Mouse (Mus musculus) lung, embryonic 14.5 days (tissue): ENCODE results near the gene Carnmt1. TPM values are rescaled to one million over a fixed set of nuclear protein-coding genes. Genes with fewer than 3 reads are reported as not detected.
A peak's percentile ranks its signal among the peaks of the same experiment; 100 is the strongest.
"Not testable (repeated sequence)": the region's sequence is repeated elsewhere in the genome, so short reads cannot be mapped to it uniquely, and the experiment has no call there.

Experiments
- ATAC-seq: fragments of 200-750 bp; cut with Nextera tagmentation; 2 replicates; pipeline ENCODE4 v1.8.0; 2017; ENCODE audit warnings: mild to moderate bottlenecking, moderate TSS enrichment, moderate library complexity; ENCODE audit not compliant: insufficient read depth
- DNase-seq: peaks from one replicate; pipeline ENCODE4 v3.0.0-alpha.2; 2015
- H3K27ac ChIP-seq: fragments of 300-500 bp; sonication (generic); 2 replicates; pipeline ENCODE4 v1.5.1; 2014; ENCODE audit warnings: low read depth, mild to moderate bottlenecking, moderate library complexity
- H3K27me3 ChIP-seq: fragments of 300-500 bp; sonication (generic); 2 replicates; pipeline ENCODE4 v1.6.1; 2014; ENCODE audit warnings: low read length, control low read depth; ENCODE audit not compliant: insufficient read depth
- H3K36me3 ChIP-seq: fragments of 300-500 bp; sonication (generic); 2 replicates; pipeline ENCODE4 v1.6.1; 2014; ENCODE audit warnings: control low read depth; ENCODE audit not compliant: insufficient read depth
- H3K4me1 ChIP-seq: fragments of 300-500 bp; sonication (generic); 2 replicates; pipeline ENCODE4 v1.6.1; 2014; ENCODE audit warnings: antibody characterized with exemption, control low read depth; ENCODE audit not compliant: insufficient read depth
- H3K4me2 ChIP-seq: fragments of 300-500 bp; sonication (generic); 2 replicates; pipeline ENCODE4 v1.6.1; 2014; ENCODE audit warnings: mild to moderate bottlenecking
- H3K4me3 ChIP-seq: fragments of 300-500 bp; sonication (generic); 2 replicates; pipeline ENCODE4 v1.5.1; 2014; ENCODE audit warnings: low read depth, low read length
- H3K9ac ChIP-seq: fragments of 300-500 bp; sonication (generic); 2 replicates; pipeline ENCODE4 v1.6.1; 2014
- H3K9me3 ChIP-seq: fragments of 300-500 bp; sonication (generic); 2 replicates; pipeline ENCODE4 v1.6.1; 2016; ENCODE audit warnings: low read depth, low read length, control low read depth
- CTCF ChIP-seq: IDR thresholded peaks from 2 replicates; pipeline ENCODE4 v1.5.1; 2016; ENCODE audit warnings: antibody characterized with exemption, low read depth
- WGBS: fragments of 180-500 bp; shearing (Covaris S2); extraction: QIAGEN DNeasy Blood & Tissue Kit; methylation state at CpG from one replicate; pipeline ENCODE4 v1.1.7; 2014; 5-methylcytosine and 5-hydroxymethylcytosine counted together
- polyA plus RNA-seq: library from polyadenylated mRNA; unstranded; fragments of >200 nt; fragmentation: Nextera tagmentation; extraction: Ambion mirVana; gene quantifications from 2 replicates; pipeline ENCODE4 v1.2.1, GENCODE M21; 2014

Carnmt1 gene
- polyA plus RNA-seq, 1 experiment from 2014 or later, result 37.8 TPM

DNA sequence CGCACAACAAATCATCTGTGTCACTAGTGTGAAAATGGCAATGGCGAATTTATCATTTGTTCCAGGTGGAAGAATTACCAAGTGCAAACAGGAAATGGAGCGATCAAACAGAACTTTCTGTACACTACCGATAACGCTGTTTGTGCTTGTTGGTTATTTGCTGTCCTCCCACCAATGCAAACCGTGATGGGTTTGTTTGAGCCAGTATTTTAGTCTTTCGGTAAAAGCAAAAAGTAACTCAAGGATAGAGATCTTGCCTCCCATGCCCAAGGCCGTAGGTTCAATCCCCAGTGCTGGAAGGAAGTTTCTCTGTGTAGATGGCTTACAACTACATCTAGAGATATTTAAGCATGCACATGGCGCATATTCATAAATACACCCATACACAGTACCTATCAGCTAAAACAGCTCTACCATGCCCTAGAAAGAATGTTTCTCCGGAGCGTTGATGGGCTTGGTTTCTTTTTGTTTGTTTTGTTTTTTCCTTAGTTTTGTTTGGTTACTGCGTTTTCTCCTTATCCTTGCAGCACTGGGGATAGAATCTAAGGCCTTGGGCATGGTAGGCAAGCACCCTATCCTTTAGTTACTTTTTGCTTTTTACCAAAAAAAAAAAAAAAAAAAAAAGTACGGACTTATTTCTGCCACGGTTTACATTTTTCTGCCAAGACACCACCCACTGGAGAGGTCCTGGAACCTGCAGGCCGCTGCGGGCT lies 41.7 kb downstream of the Carnmt1 start:
- H3K4me3 ChIP-seq, result peak overlapping the region; percentile 87
- peak overlapping the region; percentile 97 for H3K27ac ChIP-seq
- H3K27me3 ChIP-seq, result no peaks in the 10 kb centered on the region
- H3K9me3 ChIP-seq, result no peaks in the 10 kb centered on the region
- 53% methylated on average over 16 of the region's 16 CpGs for WGBS
- H3K9ac ChIP-seq, result peak overlapping the region; percentile 72
- H3K36me3 ChIP-seq, result 0 out of 2 replicates have a peak, but pooled peaks cover 3% of the 10 kb centered on the region
- ATAC-seq (no peak), DNase-seq (peak; percentile 26)
- H3K4me1 ChIP-seq, result 0 out of 2 replicates have a peak, but pooled peaks cover 6% of the 10 kb centered on the region
- TF ChIP-seq CTCF, result no peak
- H3K4me2 ChIP-seq, result peak overlapping the region; percentile 62

GRCm38 (mm10) chr19:18712866-18713300 lies 42.3 kb downstream of the Carnmt1 start, which contains the start of gene D030056L22Rik:
TSS of gene D030056L22Rik (plus strand) at chr19:18713193.
- H3K36me3 ChIP-seq, result peaks cover 2% of the 10 kb centered on the region
- peak within 1 kb of the TSS; percentile 76 for H3K4me2 ChIP-seq
- H3K9ac ChIP-seq, result peak within 1 kb of the TSS; percentile 90
- H3K4me3 ChIP-seq, result peak within 1 kb of the TSS; percentile 87
- no peaks in the 10 kb centered on the region for H3K27me3 ChIP-seq
- DNase-seq, result peak; percentile 99
- H3K27ac ChIP-seq, result peak within 1 kb of the TSS; percentile 97
- ATAC-seq, result peak; percentile 97
- TF ChIP-seq CTCF, result peak; percentile 79
- 0 out of 2 replicates have a peak, but pooled peaks cover 6% of the 10 kb centered on the region for H3K4me1 ChIP-seq
- H3K9me3 ChIP-seq, result no peaks in the 10 kb centered on the region
- 0% methylated on average over 49 of the region's 49 CpGs for WGBS

GRCm38 (mm10) chr19:18713357-18713756 lies 42.8 kb downstream of the Carnmt1 start:
- H3K4me1 ChIP-seq, H3K36me3 ChIP-seq, H3K27me3 ChIP-seq, H3K9me3 ChIP-seq: not testable (repeated sequence)
- WGBS, result under 1% methylated on average over 39 of the region's 46 CpGs
- ATAC-seq (peak; percentile 71), DNase-seq (peak; percentile 61)
- Histone ChIP-seq H3K27ac (peak overlapping the region; percentile 97), H3K9ac (peak overlapping the region; percentile 90), H3K4me3 (peak overlapping the region; percentile 87), H3K4me2 (peak overlapping the region; percentile 76)
- peak; percentile 11; the same call in 1 of the 2 replicates for TF ChIP-seq CTCF

DNA sequence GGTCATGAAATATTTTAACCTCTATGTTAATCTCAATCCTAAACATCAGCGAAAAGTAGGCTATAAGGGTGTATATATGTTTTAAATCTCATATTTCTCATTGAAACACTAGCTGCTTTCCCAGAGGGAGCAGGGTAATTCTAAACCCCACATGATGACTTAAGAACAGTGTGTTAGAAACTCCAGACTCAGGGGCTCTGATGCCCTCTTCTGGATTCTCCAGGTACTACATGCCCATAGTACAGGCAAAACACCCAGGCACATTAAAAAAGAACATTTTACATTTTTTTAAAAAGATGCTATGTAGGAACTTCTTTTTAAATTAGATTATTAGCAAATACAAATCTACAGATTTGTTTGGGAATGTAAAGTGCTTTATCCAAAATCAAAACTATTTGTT lies 45.8 kb downstream of the Carnmt1 start:
- no peak overlapping the region for H3K27ac ChIP-seq
- H3K27me3 ChIP-seq, result no peaks in the 10 kb centered on the region
- H3K4me2 ChIP-seq, result no peak overlapping the region
- no peaks in the 10 kb centered on the region for H3K9me3 ChIP-seq
- H3K4me1 ChIP-seq, result 0 out of 2 replicates have a peak, but pooled peaks cover 6% of the 10 kb centered on the region
- H3K4me3 ChIP-seq, result no peak overlapping the region
- ATAC-seq (no peak), DNase-seq (peak; percentile 92)
- H3K36me3 ChIP-seq, result peaks cover 18% of the 10 kb centered on the region
- H3K9ac ChIP-seq, result no peak overlapping the region
- 22% methylated on average over 1 of the region's 1 CpGs for WGBS
- peak; percentile 79 for TF ChIP-seq CTCF

DNA sequence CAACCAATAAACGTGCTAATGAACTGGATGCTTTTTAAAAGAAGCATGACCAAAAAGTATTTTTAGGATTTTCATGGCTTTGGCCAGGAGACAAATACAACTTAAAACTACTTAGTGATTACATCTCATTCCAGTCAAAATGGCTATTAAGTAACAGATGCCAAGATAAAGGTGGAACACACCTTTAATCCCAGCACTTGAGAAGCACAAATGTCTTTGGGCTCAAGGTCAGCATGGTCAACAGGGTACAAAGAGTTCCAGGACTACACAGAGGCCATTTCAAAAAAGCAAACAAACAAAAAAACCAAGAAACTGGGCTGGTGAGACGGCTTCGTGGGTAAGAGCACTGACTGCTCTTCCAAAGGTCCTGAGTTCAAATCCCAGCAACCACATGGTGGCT lies 49.8 kb downstream of the Carnmt1 start:
- TF ChIP-seq CTCF, result no peak

DNA sequence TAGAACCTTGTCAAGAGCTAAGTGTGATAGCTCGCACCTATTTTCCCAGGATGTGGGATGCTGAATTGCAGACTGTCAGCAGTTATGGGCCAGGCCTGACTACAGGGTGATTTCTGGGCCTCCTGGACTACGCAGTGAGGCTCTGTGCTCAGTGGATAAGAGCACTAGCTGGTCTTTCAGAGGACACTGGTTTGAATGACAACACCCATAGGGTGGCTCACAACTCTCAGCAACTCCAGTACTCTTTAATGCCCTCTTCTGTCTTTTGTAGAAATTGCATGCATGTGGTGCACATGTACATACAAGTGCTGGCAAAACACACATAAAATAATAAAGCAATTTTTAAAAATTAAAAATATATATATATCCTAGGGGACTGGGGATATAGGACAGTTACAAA lies 54.6 kb downstream of the Carnmt1 start:
- 88% methylated on average over 2 of the region's 2 CpGs for WGBS

More for the DNA sequence above, 49.8 kb downstream of the Carnmt1 start:
- 78% methylated on average over 3 of the region's 3 CpGs for whole genome bisulfite sequencing
- Histone ChIP-seq H3K27ac (no peak overlapping the region), H3K4me2 (no peak overlapping the region), H3K4me1 (no peaks in the 10 kb centered on the region), H3K4me3 (no peak overlapping the region), H3K27me3 (no peaks in the 10 kb centered on the region), H3K36me3 (peaks cover 18% of the 10 kb centered on the region), H3K9ac (no peak overlapping the region), H3K9me3 (no peaks in the 10 kb centered on the region)
- ATAC-seq, result no peak
- no peak for DNase-seq

GRCm38 (mm10) chr19:18730255-18730654 lies 59.7 kb downstream of the Carnmt1 start:
- DNase-seq (no peak), ATAC-seq (no peak)
- TF ChIP-seq CTCF, result no peak
- H3K36me3 ChIP-seq, result no peaks in the 10 kb centered on the region
- H3K27ac ChIP-seq, result no peak overlapping the region
- no peaks in the 10 kb centered on the region for H3K4me1 ChIP-seq
- no peak overlapping the region for H3K9ac ChIP-seq
- no peak overlapping the region for H3K4me2 ChIP-seq
- H3K4me3 ChIP-seq, result no peak overlapping the region
- H3K27me3 ChIP-seq, result no peaks in the 10 kb centered on the region
- no peaks in the 10 kb centered on the region for H3K9me3 ChIP-seq
- 49% methylated on average over 7 of the region's 7 CpGs for WGBS

More for the DNA sequence above, 54.6 kb downstream of the Carnmt1 start:
- Histone ChIP-seq H3K36me3 (no peaks in the 10 kb centered on the region), H3K27ac (no peak overlapping the region), H3K4me1 (no peaks in the 10 kb centered on the region), H3K4me2 (no peak overlapping the region), H3K27me3 (no peaks in the 10 kb centered on the region), H3K4me3 (no peak overlapping the region), H3K9me3 (no peaks in the 10 kb centered on the region), H3K9ac (no peak overlapping the region)
- DNase-seq (no peak), ATAC-seq (no peak)
- no peak for TF ChIP-seq CTCF
